Mouse (Mus musculus): Measurements from ENCODE around the gene Gadd45b. TPM values are rescaled to one million over a fixed set of nuclear protein-coding genes. Genes with fewer than 3 reads are reported as not detected.
A peak's percentile ranks its signal among the peaks of the same experiment; 100 is the strongest.

Gadd45b gene
- polyA plus RNA-seq, 1 experiment from 2014 or later: 6.2 TPM

GRCm38 (mm10) chr10:80917336-80917778, 12.5 kb upstream of the Gadd45b start:
- Histone ChIP-seq H3K9me3 (replicated peaks; ENCODE audit: control insufficient read depth, low read length) (no peaks in the 10 kb centered on the region), H3K36me3 (ENCODE audit: control insufficient read depth, insufficient read depth, low read length) (peaks cover 28% of the 10 kb centered on the region), H3K4me1 (ENCODE audit: control insufficient read depth, insufficient read depth, low read length) (peaks cover 7% of the 10 kb centered on the region), H3K27ac (ENCODE audit: low read depth, low read length) (peak overlapping the region; percentile 75; the same call in 1 of the 2 replicates), H3K4me3 (ENCODE audit: low read depth, low read length) (peak overlapping the region; percentile 93), H3K9ac (ENCODE audit: low read length) (peak overlapping the region; percentile 93), H3K27me3 (replicated peaks; ENCODE audit: control insufficient read depth, insufficient read depth, low read length) (no peaks in the 10 kb centered on the region), H3K4me2 (ENCODE audit: low read length) (peak overlapping the region; percentile 62)
- 2% methylated on average over 15 of the region's 15 CpGs for WGBS
- DNase-seq (ENCODE audit: low spot score) (peak; percentile 21), ATAC-seq (peak; percentile 24; the same call in 1 of the 2 replicates)

- peaks cover 23% of the 10 kb centered on the region for H3K36me3 ChIP-seq (ENCODE audit: control insufficient read depth, insufficient read depth, low read length)
- under 1% methylated on average over 56 of the region's 61 CpGs for WGBS
- peak; percentile 87 for ATAC-seq
- H3K4me1 ChIP-seq (ENCODE audit: control insufficient read depth, insufficient read depth, low read length): peaks cover 7% of the 10 kb centered on the region
- H3K4me3 ChIP-seq (ENCODE audit: low read depth, low read length): peak within 1 kb of the TSS; percentile 93
- peak; percentile 93 for DNase-seq (ENCODE audit: low spot score)
- H3K27me3 ChIP-seq (replicated peaks; ENCODE audit: control insufficient read depth, insufficient read depth, low read length): no peaks in the 10 kb centered on the region
- peak within 1 kb of the TSS; percentile 62 for H3K4me2 ChIP-seq (ENCODE audit: low read length)
- H3K9ac ChIP-seq (ENCODE audit: low read length): peak within 1 kb of the TSS; percentile 93
- peak within 1 kb of the TSS; percentile 75 for H3K27ac ChIP-seq (ENCODE audit: low read depth, low read length)
- H3K9me3 ChIP-seq (replicated peaks; ENCODE audit: control insufficient read depth, low read length): no peaks in the 10 kb centered on the region
Observed at GRCm38 (mm10) chr10:80917779-80918434, 12.0 kb upstream of the Gadd45b start, which contains the start of gene Lmnb2. Gene Lmnb2, minus strand, starts transcription at chr10:80918245.

- peak overlapping the region; percentile 18; the same call in 1 of the 2 replicates for H3K9ac ChIP-seq (ENCODE audit: low read length)
- no peak for ATAC-seq
- DNase-seq (ENCODE audit: low spot score): peak; percentile 48
Observed at GRCm38 (mm10) chr10:80921923-80922322, 8.0 kb upstream of the Gadd45b start.

GRCm38 (mm10) chr10:80925472-80925871, 4.4 kb upstream of the Gadd45b start:
- no peak overlapping the region for H3K9ac ChIP-seq (ENCODE audit: low read length)
- no peak overlapping the region for H3K4me3 ChIP-seq (ENCODE audit: low read depth, low read length)
- WGBS: 61% methylated on average over 3 of the region's 3 CpGs
- no peaks in the 10 kb centered on the region for H3K36me3 ChIP-seq (ENCODE audit: control insufficient read depth, insufficient read depth, low read length)
- H3K4me1 ChIP-seq (ENCODE audit: control insufficient read depth, insufficient read depth, low read length): peaks cover 16% of the 10 kb centered on the region
- H3K9me3 ChIP-seq (replicated peaks; ENCODE audit: control insufficient read depth, low read length): no peaks in the 10 kb centered on the region
- no peak for ATAC-seq
- no peak for DNase-seq (ENCODE audit: low spot score)
- H3K4me2 ChIP-seq (ENCODE audit: low read length): no peak overlapping the region
- peaks cover 2% of the 10 kb centered on the region; the same call in 1 of the 2 replicates for H3K27me3 ChIP-seq (replicated peaks; ENCODE audit: control insufficient read depth, insufficient read depth, low read length)
- H3K27ac ChIP-seq (ENCODE audit: low read depth, low read length): no peak overlapping the region

More at GRCm38 (mm10) chr10:80921923-80922322, 8.0 kb upstream of the Gadd45b start:
- H3K27ac ChIP-seq (ENCODE audit: low read depth, low read length): no peak overlapping the region
- WGBS: 4% methylated on average over 16 of the region's 16 CpGs
- no peaks in the 10 kb centered on the region for H3K36me3 ChIP-seq (ENCODE audit: control insufficient read depth, insufficient read depth, low read length)
- peaks cover 7% of the 10 kb centered on the region for H3K4me1 ChIP-seq (ENCODE audit: control insufficient read depth, insufficient read depth, low read length)
- peak overlapping the region; percentile 38 for H3K4me2 ChIP-seq (ENCODE audit: low read length)
- H3K27me3 ChIP-seq (replicated peaks; ENCODE audit: control insufficient read depth, insufficient read depth, low read length): no peaks in the 10 kb centered on the region
- H3K4me3 ChIP-seq (ENCODE audit: low read depth, low read length): peak overlapping the region; percentile 8; the same call in 1 of the 2 replicates
- H3K9me3 ChIP-seq (replicated peaks; ENCODE audit: control insufficient read depth, low read length): no peaks in the 10 kb centered on the region

- Histone ChIP-seq H3K4me2 (ENCODE audit: low read length) (peak overlapping the region; percentile 84), H3K4me1 (ENCODE audit: control insufficient read depth, insufficient read depth, low read length) (peaks cover 33% of the 10 kb centered on the region), H3K9ac (ENCODE audit: low read length) (peak overlapping the region; percentile 71), H3K27ac (ENCODE audit: low read depth, low read length) (peak overlapping the region; percentile 44; the same call in 1 of the 2 replicates), H3K9me3 (replicated peaks; ENCODE audit: control insufficient read depth, low read length) (no peaks in the 10 kb centered on the region), H3K36me3 (ENCODE audit: control insufficient read depth, insufficient read depth, low read length) (no peaks in the 10 kb centered on the region), H3K27me3 (replicated peaks; ENCODE audit: control insufficient read depth, insufficient read depth, low read length) (peaks cover 34% of the 10 kb centered on the region), H3K4me3 (ENCODE audit: low read depth, low read length) (peak overlapping the region; percentile 44)
- ATAC-seq (peak; percentile 33), DNase-seq (ENCODE audit: low spot score) (peak; percentile 95)
- under 1% methylated on average over 47 of the region's 48 CpGs for WGBS
Observed at GRCm38 (mm10) chr10:80928586-80929298, 1.1 kb upstream of the Gadd45b start.

- peak overlapping the region; percentile 64 for H3K9ac ChIP-seq (ENCODE audit: low read length)
- H3K4me2 ChIP-seq (ENCODE audit: low read length): peak overlapping the region; percentile 84
- peaks cover 41% of the 10 kb centered on the region for H3K4me1 ChIP-seq (ENCODE audit: control insufficient read depth, insufficient read depth, low read length)
- peak overlapping the region; percentile 37 for H3K4me3 ChIP-seq (ENCODE audit: low read depth, low read length)
- ATAC-seq: peak; percentile 8
- H3K36me3 ChIP-seq (ENCODE audit: control insufficient read depth, insufficient read depth, low read length): no peaks in the 10 kb centered on the region
- peak; percentile 45 for DNase-seq (ENCODE audit: low spot score)
- WGBS: under 1% methylated on average over 45 of the region's 45 CpGs
- H3K27ac ChIP-seq (ENCODE audit: low read depth, low read length): no peak overlapping the region
- no peaks in the 10 kb centered on the region for H3K9me3 ChIP-seq (replicated peaks; ENCODE audit: control insufficient read depth, low read length)
- peaks cover 45% of the 10 kb centered on the region for H3K27me3 ChIP-seq (replicated peaks; ENCODE audit: control insufficient read depth, insufficient read depth, low read length)
Observed at GRCm38 (mm10) chr10:80930361-80931152, 684 bp downstream of the Gadd45b start.

- ATAC-seq: no peak
- H3K27ac ChIP-seq (ENCODE audit: low read depth, low read length): no peak overlapping the region
- no peak for DNase-seq (ENCODE audit: low spot score)
- no peaks in the 10 kb centered on the region for H3K36me3 ChIP-seq (ENCODE audit: control insufficient read depth, insufficient read depth, low read length)
- no peaks in the 10 kb centered on the region for H3K9me3 ChIP-seq (replicated peaks; ENCODE audit: control insufficient read depth, low read length)
- 2% methylated on average over 13 of the region's 14 CpGs for WGBS
- peak overlapping the region; percentile 84 for H3K4me2 ChIP-seq (ENCODE audit: low read length)
- peak overlapping the region; percentile 64; the same call in 1 of the 2 replicates for H3K9ac ChIP-seq (ENCODE audit: low read length)
- H3K27me3 ChIP-seq (replicated peaks; ENCODE audit: control insufficient read depth, insufficient read depth, low read length): peaks cover 46% of the 10 kb centered on the region
- H3K4me1 ChIP-seq (ENCODE audit: control insufficient read depth, insufficient read depth, low read length): peaks cover 47% of the 10 kb centered on the region
- peak overlapping the region; percentile 37 for H3K4me3 ChIP-seq (ENCODE audit: low read depth, low read length)
Observed at GRCm38 (mm10) chr10:80931153-80931671, 1.3 kb downstream of the Gadd45b start.

GRCm38 (mm10) chr10:80931695-80932094, 1.8 kb downstream of the Gadd45b start:
- no peaks in the 10 kb centered on the region for H3K36me3 ChIP-seq (ENCODE audit: control insufficient read depth, insufficient read depth, low read length)
- DNase-seq (ENCODE audit: low spot score) (no peak), ATAC-seq (no peak)
- peaks cover 49% of the 10 kb centered on the region for H3K27me3 ChIP-seq (replicated peaks; ENCODE audit: control insufficient read depth, insufficient read depth, low read length)
- 0 out of 2 replicates have a peak overlapping the region, but pooled peaks have one; percentile 1 for H3K9ac ChIP-seq (ENCODE audit: low read length)
- 0 out of 2 replicates have a peak overlapping the region, but pooled peaks have one; percentile 10 for H3K4me3 ChIP-seq (ENCODE audit: low read depth, low read length)
- peaks cover 52% of the 10 kb centered on the region for H3K4me1 ChIP-seq (ENCODE audit: control insufficient read depth, insufficient read depth, low read length)
- peak overlapping the region; percentile 84 for H3K4me2 ChIP-seq (ENCODE audit: low read length)
- H3K9me3 ChIP-seq (replicated peaks; ENCODE audit: control insufficient read depth, low read length): no peaks in the 10 kb centered on the region
- no peak overlapping the region for H3K27ac ChIP-seq (ENCODE audit: low read depth, low read length)
- WGBS: 1% methylated on average over 26 of the region's 26 CpGs

Data from forebrain, embryonic 14.5 days (tissue).